Mouse (Mus musculus): ENCODE measurements around the gene Zfp219.

DNA sequence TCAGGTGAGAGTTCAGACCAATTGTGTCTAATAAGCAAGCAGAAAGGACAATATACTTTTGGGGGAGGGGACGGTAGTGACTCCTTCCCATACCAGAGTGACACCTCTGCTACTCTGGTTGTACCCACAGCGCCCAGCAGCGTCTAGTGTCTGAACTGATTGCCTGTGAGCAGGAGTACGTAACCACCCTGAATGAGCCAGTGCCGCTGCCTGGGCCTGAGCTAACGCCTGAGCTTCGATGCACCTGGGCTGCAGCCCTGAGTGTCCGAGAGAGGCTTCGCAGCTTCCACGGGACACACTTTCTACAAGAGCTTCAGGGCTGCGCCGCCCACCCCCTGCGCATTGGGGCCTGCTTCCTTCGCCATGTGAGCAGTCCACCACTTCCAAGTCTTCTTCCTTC, 23.1 kb downstream of the Zfp219 start:
- TF ChIP-seq CTCF (IDR thresholded peaks at IDR 0.05; ENCODE audit: low read depth, low read length) (no peak), POLR2A (IDR thresholded peaks at IDR 0.05; ENCODE audit: borderline replicate concordance, low read depth, low read length) (no peak)

All from bone marrow macrophage, adult 2 months (primary cell).